Mouse (Mus musculus): ENCODE measurements around the gene Kcnj3.

The Kcnj3 gene

GRCm38 (mm10) chr2:55517297-55517696 lies 81.5 kb downstream of the Kcnj3 start:
- no peak for DNase-seq

DNA sequence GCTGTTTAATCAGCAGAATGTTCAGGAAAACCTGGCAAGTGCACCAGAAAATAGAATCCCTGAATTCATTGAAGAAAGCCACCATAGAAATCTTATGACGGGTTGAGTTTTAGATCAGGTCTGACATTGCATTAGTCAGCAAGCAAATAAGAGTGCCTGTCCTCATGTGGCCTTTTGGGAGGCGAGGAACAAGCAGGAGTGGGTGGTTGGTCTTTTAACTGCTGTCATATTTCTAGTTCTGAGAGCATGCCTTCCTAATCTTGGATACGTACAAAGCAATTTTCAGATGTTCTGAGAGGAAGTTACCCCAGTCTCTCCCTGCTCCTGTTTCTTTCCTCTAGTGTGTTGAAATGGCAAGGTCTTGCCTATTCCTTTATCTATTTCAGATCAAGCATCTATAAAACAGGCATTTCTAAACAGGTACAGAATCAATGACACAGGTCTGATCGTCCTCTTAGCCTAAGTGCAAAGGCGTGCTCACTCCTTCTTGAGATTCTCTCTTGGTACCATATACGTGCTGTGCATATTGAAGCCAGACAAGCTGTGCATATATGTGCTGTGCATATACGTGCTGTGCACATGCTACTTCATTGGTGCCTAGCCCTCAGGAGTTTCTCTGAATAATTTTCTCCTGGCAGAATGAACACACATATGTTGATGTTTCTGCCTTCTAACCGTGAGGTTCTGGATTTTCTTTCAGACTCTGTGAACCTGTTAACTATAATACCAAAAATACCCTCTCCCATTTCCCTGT lies 97.1 kb downstream of the Kcnj3 start:
- no peak for DNase-seq

- no peak for DNase-seq
These were observed 99.2 kb downstream of the Kcnj3 start for GRCm38 (mm10) chr2:55534946-55535345.

- no peak for DNase-seq
These were observed 99.7 kb downstream of the Kcnj3 start for GRCm38 (mm10) chr2:55535482-55535881.

DNA sequence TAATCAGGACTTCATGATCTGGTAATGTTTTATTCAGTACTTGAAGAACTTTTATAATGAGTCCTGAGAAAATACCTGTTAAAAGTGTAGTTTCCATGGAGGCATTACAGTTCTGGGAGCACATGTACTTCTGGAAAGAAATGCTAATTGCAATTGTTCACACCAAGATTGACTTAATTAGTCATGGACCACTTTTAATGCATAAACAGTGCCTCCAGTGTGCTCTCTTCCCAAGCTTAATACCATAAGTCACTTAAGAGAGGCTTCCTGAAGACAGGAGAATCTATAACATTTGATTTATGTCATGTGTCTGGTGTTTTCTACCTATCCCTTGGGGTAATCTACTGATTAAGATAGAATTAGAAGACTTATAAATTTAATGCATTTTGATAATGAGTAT lies 111.8 kb downstream of the Kcnj3 start:
- DNase-seq, result no peak

- DNase-seq, result no peak
These were observed 122.7 kb downstream of the Kcnj3 start for GRCm38 (mm10) chr2:55558368-55558985.

DNA sequence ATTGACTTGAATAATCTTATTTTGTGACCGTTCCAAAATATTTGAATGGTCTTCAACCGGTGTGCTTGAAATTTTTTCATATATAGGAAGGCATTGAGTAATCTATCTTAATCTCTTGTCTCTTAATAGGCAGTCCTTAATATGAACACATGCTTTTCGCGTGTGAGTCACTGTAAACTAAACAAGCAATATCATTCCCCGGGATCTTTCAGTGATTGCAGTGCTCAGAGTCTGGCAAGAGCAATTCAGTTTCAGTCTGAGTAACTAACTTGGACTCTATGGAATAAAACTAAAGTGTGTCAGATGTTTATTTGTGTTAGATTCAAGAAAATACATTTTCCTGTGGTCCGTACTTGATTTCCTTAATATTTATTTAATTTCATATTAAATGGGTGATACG lies 133.5 kb downstream of the Kcnj3 start:
- no peak for DNase-seq

- DNase-seq, result no peak
These were observed 135.7 kb downstream of the Kcnj3 start for GRCm38 (mm10) chr2:55571425-55571824.

DNA sequence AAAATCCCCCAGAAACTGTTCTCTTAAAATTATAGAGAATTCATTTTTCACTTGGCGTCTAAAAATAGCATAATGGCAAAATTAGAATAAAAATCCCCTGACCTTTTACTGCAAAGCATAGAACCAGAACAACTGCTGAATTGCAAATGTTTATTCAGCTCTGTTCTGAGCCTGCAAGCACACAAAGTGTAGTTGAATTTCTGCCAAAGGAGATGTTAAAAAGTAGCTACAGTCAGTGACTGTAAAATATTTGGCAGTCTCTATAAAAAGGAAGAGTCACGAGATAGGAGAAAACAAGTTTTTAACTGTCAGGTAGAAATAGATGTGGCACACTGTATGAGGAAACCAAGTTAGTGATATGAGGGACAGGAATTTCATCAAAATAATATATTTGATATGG lies 144.5 kb downstream of the Kcnj3 start:
- no peak for DNase-seq

DNA sequence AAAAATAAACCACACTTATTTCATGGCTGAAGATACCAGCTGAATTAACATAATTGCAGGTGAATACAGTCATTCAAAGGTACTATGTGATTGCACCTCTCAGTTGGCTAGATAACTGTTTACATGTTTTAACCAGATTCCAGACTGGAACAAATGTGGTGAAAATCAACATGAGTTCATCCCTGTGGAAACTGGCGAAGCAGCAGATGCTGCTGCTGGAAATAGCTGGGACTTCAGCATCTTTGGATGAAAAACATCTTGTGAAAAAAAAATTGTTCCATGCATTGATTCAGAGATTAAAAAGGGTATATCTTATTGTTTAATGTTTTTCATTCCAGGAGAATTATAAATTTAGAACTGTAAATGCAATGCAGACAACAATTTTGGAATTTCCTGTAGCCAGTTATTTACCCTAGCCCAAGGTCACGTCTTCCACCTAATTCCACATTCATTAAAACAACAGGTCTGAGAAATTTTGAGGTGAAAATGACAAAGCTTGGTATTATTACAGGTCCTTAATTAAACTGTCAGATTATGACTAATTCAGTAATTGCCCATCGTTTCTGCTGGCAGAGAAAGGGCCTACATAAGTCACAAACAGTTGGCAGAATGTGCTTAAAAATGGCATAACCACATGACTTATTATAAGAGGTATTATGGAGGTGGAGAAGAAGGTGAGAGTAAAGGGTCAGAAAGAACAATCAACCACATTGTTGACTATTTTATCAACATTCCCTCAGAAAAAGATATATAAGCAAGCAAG lies 155.6 kb downstream of the Kcnj3 start:
- DNase-seq, result no peak
